Mouse (Mus musculus) cerebellum, adult 9-10 months (tissue): Measurements from ENCODE around the gene Hist1h4h.

Experiments used
- DNase-seq: peaks from one replicate; pipeline ENCODE4 v3.0.0; 2022

Gene Hist1h4h

GRCm38 (mm10) chr13:23576906-23577639 lies 46.2 kb downstream of the Hist1h4h start:
- no peak for DNase-seq

DNA sequence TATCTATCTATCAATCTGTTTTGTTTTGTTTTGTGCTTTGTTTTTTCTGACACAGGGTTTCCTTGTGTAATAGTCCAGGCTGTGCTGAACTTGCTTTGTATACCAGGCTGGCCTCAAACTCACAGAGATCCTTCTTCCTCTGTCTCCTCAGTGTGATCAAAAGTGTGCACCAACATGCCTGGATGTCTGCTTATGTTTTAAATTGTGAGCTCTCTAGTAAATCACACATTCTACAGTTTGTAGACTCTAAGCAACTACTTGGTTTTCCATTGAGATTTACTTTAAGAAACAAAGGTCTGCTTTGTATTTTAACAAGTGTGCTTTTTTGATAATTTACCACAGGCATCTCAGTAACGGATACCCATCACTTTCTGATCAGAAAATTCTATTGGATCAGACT lies 47.0 kb downstream of the Hist1h4h start:
- DNase-seq = no peak
